Mouse (Mus musculus): ENCODE data around the gene Syne1.
A peak's percentile ranks its signal among the peaks of the same experiment; 100 is the strongest.

DNA sequence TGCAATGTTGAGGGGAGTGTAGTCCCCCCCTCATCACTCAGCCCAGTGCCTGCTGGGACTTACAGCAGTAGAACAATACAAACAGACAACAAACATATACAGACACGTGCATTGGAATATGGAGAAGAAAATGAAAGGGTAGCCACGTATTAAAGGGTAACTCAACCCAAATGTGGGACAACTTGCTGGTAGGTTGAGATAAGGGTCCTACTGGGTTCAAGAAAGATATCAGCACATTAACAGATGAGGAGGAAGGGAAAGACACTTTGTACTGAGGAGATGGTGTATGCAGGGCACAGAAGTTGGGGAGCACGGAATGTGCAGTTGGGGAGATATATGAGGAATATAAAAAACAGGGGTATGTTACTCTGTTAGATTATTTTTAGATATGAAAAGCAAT is 345.3 kb downstream of the Syne1 start:
- TF ChIP-seq CTCF (IDR thresholded peaks at IDR 0.05; ENCODE audit: low read depth) = no peak
- TF ChIP-seq EP300 (IDR thresholded peaks at IDR 0.05; ENCODE audit: low read depth) = peak; percentile 98

Measured in liver, postnatal 0 days (tissue).